Mouse (Mus musculus) left cerebral cortex, postnatal 36 days (tissue): Measurements from ENCODE around the gene BC049352. TPM values are rescaled to one million over a fixed set of nuclear protein-coding genes. Genes with fewer than 3 reads are reported as not detected.

Source experiments
- DNase-seq, 2 experiments: peaks; one replicate each; pipeline ENCODE4 v3.0.0; 2021 to 2022; ENCODE audit warnings: low spot score in 2 of 2, mixed read lengths in 1 of 2
- intact Hi-C: fragments of 180-260 bp; cut with DNase I; formaldehyde crosslinking; loops from one replicate; pipeline ENCODE4 v1.15.1; 2025
- total RNA-seq, 2 experiments: library from RNA; stranded (reverse); gene quantifications; 2 replicates each; pipeline ENCODE4 v1.2.3; 2021

BC049352 gene
- 1 to 10 TPM; 1.0 to 1.2 TPM for total RNA-seq

DNA sequence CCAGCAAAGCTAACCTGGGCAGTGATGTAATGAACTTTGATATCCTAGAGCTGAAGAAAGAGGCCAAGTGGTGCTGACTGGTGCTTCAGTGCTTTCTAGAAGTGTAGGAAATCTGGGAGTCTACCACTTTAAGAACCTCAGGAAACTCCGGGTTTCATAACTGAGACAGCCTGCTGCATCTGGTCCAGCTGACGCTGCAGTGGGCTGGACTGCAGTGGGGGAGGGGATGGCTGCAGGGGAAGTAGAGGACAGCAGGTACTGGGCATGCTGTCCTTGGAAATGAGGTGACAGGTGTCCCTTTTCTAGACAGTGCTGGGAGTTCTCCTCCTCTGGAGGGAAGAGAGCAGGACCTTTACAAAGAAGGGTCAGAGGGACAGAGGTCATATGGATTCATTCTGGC, at the start of gene BC049352:
TSS of gene BC049352 (plus strand) at position 238 of the 400 bp plus-strand sequence.
- peak; percentile 21 to 33 for DNase-seq
- intact Hi-C loops: no loop called here

- DNase-seq: no peak
- intact Hi-C loops: no loop called here
Observed at GRCm38 (mm10) chr9:45133484-45134310, 48.1 kb upstream of the BC049352 start.

- DNase-seq: no peak
- intact Hi-C loops: loop anchor here (2.0 kb wide), 1 partner anchor 14 kb away; no protein-coding TSS in a partner anchor
Observed at GRCm38 (mm10) chr9:45136442-45137169, 45.2 kb upstream of the BC049352 start.

- peak in 1 of 2 experiments; percentile 70 for DNase-seq
- intact Hi-C loops: no loop called here
Observed at GRCm38 (mm10) chr9:45138191-45139032, 43.4 kb upstream of the BC049352 start, which contains the start of gene Scn4b. Gene Scn4b (plus strand): TSS chr9:45138395.

DNA sequence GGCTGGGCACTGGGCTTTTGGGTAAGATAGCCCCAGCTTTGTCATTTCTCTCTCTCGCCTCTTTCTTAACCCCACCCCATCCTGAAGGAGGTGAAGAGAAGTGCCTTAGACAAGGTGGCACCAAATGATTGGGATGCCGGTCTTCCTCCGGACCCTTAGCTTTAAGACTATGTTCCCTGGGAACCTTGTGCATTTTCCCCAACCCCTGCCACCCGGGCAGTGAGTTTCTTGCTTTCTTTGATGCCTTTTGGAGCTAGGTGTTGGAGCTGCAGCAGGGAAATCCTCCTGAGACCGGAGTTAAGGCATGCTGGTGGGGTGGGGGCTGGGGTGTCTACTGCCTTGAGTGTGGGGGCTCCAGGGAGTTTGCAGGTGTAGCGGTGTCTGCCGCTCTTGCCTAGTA, 42.7 kb upstream of the BC049352 start:
- no peak for DNase-seq
- intact Hi-C loops: no loop called here

DNA sequence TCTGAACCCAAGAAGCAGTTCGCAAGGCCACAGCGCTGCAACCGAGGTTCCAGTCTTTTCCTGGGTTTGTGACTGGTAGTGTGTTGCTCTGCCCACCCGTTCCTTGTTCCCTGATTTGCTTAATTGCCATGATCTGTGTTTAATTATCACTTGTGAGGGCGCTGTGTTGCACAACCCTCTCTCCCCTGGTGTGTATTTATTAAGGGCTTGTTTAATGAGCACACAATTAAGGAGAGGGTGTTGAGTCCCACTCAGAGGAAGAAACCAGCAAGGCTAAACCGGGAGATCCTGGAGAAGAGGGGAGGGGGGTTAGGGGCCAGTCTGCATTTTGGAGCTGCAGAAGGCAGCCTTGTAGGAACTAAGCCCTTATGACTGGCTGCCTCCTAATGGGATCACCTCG, 40.9 kb upstream of the BC049352 start:
- DNase-seq: no peak
- intact Hi-C loops: no loop called here

- intact Hi-C loops: no loop called here
Observed at GRCm38 (mm10) chr9:45142686-45143085, 39.1 kb upstream of the BC049352 start.

GRCm38 (mm10) chr9:45145533-45146266, 36.1 kb upstream of the BC049352 start:
- DNase-seq: peak; percentile 47 to 67
- intact Hi-C loops: loop anchor here (2.0 to 5.0 kb wide), 2 partner anchors 123 to 178 kb away; partner anchors contain the start of gene Ube4a

More at GRCm38 (mm10) chr9:45142686-45143085, 39.1 kb upstream of the BC049352 start:
- no peak for DNase-seq

DNA sequence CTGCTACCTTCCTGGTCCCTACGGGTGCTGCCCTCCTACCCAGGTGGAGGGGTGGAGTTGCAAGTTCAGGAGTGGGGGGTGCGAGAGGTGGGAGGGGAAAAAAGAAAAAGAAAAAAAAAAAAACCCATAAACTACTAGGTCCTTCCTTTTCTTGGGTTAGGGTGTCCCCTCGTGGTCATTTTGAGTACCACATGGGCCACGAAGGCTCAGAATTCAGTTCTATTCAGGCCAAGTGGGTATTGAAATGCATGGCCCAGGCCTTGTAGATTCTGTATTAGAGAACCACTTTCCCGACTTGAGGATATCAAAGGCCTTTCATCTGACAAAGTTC, 35.6 kb upstream of the BC049352 start:
- DNase-seq: peak in 1 of 2 experiments; percentile 76
- intact Hi-C loops: loop anchor here (2.0 to 5.0 kb wide), 2 partner anchors 123 to 179 kb away; partner anchors contain the start of gene Ube4a

GRCm38 (mm10) chr9:45150933-45151332, 30.9 kb upstream of the BC049352 start:
- intact Hi-C loops: no loop called here
- no peak for DNase-seq

DNA sequence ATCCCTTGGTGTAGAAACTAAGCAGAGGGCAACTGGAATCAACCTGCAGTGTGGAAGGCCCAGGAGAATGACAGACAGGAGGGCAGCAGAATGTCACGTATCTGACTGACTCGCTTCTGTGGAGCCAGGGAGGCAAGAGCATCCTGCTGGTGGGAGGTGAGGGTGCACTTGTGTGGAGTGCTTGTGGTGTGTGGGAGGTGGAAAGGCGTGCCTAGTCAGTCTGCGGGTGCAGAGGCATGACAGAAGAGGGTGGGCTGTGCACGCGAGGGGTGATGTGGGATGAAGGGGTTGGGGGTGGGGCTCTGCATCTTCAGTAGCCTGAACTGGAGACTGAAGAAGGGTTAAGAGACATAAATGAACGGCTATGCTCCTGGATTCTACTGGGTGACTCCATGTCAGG, 28.4 kb upstream of the BC049352 start:
- DNase-seq: no peak
- intact Hi-C loops: no loop called here

DNA sequence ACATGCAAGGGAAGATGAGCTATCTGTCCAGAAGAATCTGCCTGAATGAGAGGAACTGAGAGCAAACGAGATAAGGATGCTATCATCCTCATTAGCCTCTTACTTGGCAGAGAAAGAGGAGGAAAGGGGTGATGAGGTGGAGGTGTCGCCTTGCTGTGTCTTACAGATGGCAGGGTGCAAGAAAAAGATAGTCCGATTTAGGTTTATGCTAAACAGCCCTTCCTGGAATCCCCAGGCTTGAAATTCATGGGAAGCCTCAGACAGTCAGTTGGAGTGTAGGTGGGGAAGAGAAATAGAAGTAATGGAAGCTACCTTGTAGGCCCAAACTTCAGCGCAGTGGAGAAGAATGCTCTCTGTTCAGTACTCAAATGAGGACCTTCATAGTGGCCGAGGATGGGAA, 13.9 kb upstream of the BC049352 start:
- intact Hi-C loops: no loop called here
- DNase-seq: no peak

- peak; percentile 65 to 66 for DNase-seq
Observed at GRCm38 (mm10) chr9:45170150-45170549, 11.7 kb upstream of the BC049352 start.

GRCm38 (mm10) chr9:45171073-45171610, 10.7 kb upstream of the BC049352 start:
- intact Hi-C loops: no loop called here
- DNase-seq: no peak

More at GRCm38 (mm10) chr9:45170150-45170549, 11.7 kb upstream of the BC049352 start:
- intact Hi-C loops: no loop called here

DNA sequence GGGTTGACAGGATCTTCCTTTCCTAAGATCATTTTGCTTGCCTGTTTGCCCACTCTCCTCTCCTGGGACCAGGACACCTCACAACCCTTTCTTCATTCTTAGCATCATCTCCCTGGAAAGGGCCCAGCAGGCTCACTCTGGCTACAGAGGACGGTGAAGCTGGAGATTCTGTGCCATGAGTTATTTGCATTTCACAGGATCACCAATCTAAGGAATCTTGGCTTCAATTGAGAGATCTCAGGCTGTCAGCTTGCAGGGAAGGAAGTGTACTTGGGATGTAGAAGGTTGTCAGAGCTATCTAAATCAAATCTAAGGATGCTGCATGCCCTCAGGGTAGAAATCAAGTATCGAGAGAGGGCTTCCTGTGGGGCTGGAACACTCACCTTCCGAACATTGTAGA, 8.3 kb upstream of the BC049352 start:
- intact Hi-C loops: no loop called here
- no peak for DNase-seq

DNA sequence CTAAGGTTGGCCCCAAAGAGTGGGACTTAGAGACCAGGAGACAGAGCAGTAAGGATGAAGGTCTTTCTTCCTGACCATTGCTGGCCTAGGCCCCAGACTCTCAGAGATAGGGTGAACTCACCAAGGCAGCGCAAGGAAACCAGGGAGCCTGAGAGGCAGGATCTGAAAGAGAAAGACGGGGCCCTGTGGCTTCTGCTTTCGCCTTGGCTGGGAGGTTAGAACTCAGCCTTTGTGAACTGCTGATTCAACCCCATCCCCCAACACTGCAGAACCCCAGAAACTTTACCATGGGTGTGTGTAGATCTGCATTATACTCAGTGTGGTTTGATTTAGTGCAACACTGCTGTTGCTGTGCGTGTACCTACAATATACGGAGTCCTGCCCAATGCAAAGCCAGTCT, 2.5 kb upstream of the BC049352 start:
- intact Hi-C loops: no loop called here
- no peak for DNase-seq

GRCm38 (mm10) chr9:45182521-45182920, 714 bp downstream of the BC049352 start:
- no peak for DNase-seq
- intact Hi-C loops: no loop called here

DNA sequence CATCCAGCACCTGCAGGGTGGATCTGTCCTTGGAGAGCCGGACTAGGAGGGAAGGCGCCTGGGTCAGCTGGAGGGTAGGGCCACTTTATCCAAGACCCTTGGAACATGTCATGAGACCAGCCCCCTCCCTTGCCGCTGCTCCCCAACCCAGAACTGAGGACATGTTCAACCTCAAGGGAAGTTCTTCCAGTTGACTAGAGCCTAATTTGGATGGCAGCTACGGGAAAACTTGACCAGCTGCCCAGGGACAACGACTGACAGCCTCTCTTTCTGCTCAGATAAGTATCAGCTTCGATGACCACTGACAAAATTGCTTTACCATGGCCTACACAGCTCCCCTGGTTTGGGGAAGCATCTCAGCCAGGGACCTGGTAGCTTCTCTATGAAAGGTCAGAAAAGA, 1.5 kb downstream of the BC049352 start:
- intact Hi-C loops: no loop called here
- DNase-seq: no peak

DNA sequence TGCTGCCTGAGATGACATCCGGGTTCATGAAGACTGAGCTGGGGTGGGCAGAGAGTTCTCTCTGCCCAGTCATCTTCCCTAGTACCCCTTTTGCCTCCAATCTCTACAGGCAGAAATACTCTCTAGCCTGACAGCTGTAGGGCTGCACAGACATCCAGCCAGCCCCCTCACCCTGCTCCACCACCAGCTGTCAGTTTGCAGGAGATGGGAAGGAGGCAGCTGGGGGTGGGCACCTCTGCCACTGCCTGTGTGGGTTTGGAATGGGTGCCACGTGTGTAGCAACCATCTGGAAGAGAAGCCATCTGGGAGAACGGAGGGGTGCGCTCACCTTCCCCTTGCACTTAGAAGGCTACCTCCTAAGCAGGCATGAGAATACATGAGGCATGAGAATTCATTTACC, 3.4 kb downstream of the BC049352 start:
- intact Hi-C loops: no loop called here
- peak; percentile 71 to 72 for DNase-seq
